In the genomic region with DNA sequence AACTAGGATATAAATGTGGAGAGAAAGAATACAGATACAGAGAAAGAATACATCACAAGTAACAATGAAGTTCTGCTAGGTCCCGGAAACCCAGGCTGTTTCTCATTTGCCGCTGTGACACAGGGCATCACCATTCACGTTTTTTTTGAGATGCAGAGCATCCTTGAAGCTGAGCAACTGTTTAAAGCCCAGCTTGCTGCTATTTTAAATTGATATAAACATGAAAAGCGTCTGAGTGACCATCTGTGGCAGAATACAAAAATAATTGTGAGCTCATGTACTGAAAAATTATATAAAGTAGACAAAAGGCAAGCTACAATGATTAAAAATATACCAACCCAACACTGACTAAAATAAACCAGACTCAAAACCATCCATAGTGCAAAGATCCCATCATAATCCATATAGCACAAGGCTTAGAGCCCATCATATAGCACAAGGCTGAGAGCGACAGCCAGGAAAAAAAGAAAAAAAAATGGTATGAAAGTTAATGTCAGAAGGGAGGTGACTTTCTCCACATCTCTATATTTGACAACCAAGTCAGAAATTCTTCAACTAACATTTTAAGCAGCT, we compare ENCODE assay signal across 28 mouse cellular contexts.
DNase-seq lines count a peak whose midpoint lies in the region; ATAC-seq and TF ChIP-seq lines count a peak whose summit lies in the region.
"Had no signal": no experiment of that assay in that cellular context is flagged by ENCODE, and none has a peak within 500 bp of the region (broad histone marks: within the 10 kb centered on the region; RNA-seq: fewer than 3 reads in every experiment).

No protein-coding gene starts in this region.

- peak; percentile 18 for DNase-seq in forebrain, postnatal 0 days
- DNase-seq in layer of hippocampus, adult 2 months (ENCODE audit: low spot score in 2 of 2): peak in 1 of 2 experiments; percentile 47
- DNase-seq in layer of hippocampus, postnatal 25 days (ENCODE audit: extremely low spot score in 1 of 2, low spot score in 1 of 2): no peak
- peak; percentile 27 to 70 for DNase-seq in left cerebral cortex, postnatal 14 days (ENCODE audit: low spot score in 2 of 2)
- no peak for DNase-seq in left cerebral cortex, adult 18-20 months (ENCODE audit: low spot score in 2 of 2)
- peak; percentile 66 for DNase-seq in brain, adult 2 months (ENCODE audit: low read depth, low spot score)
- DNase-seq: adrenal gland, adult 2 months; adrenal gland, postnatal 36 days; cerebellum, adult 2 months; cerebellum, postnatal 14 days; heart, postnatal 10 days; kidney, adult 11 months; kidney, postnatal 14 days; lung, embryonic 14.5 days; lung, postnatal 14 days; midbrain, embryonic 14.5 days; thymus, postnatal 14 days had no signal

- intact Hi-C loops in left cerebral cortex, postnatal 14 days (cut with DNase I): no loop called here

- no peaks in the 10 kb centered on the region for H3K4me1 ChIP-seq in forebrain, postnatal 0 days (ENCODE audit: insufficient read depth)
- no peaks in the 10 kb centered on the region for H3K4me1 ChIP-seq in forebrain, embryonic 12.5 days
- H3K4me1 ChIP-seq: hindbrain, embryonic 10.5 days; hindbrain, embryonic 15.5 days; limb, embryonic 12.5 days; liver, embryonic 15.5 days; stomach, embryonic 15.5 days had no signal

- H3K27ac ChIP-seq in forebrain, postnatal 0 days (ENCODE audit: low read depth, low read length): no peak overlapping the region
- no peak overlapping the region for H3K27ac ChIP-seq in forebrain, embryonic 12.5 days
- peak overlapping the region; percentile 32; the same call in 1 of the 2 replicates for H3K27ac ChIP-seq in layer of hippocampus, adult 2 months
- H3K27ac ChIP-seq: heart, embryonic 13.5 days; hindbrain, embryonic 10.5 days; hindbrain, embryonic 15.5 days; limb, embryonic 12.5 days; liver, embryonic 15.5 days; stomach, embryonic 15.5 days had no signal

- H3K9ac ChIP-seq in forebrain, postnatal 0 days: no peak overlapping the region
- H3K9ac ChIP-seq in forebrain, embryonic 12.5 days: no peak overlapping the region
- H3K9ac ChIP-seq: heart, embryonic 13.5 days; hindbrain, embryonic 15.5 days; limb, embryonic 12.5 days; liver, embryonic 15.5 days; lung, embryonic 14.5 days; stomach, embryonic 15.5 days had no signal

- no peaks in the 10 kb centered on the region for H3K27me3 ChIP-seq in forebrain, postnatal 0 days (ENCODE audit: insufficient read depth, low read length)
- no peaks in the 10 kb centered on the region for H3K27me3 ChIP-seq in forebrain, embryonic 12.5 days
- H3K27me3 ChIP-seq: CH12.LX; heart, embryonic 13.5 days; hindbrain, embryonic 15.5 days; limb, embryonic 12.5 days; liver, embryonic 15.5 days; stomach, embryonic 15.5 days had no signal

- H3K36me3 ChIP-seq in forebrain, postnatal 0 days (ENCODE audit: insufficient read depth): no peaks in the 10 kb centered on the region
- no peaks in the 10 kb centered on the region for H3K36me3 ChIP-seq in forebrain, embryonic 12.5 days (replicated peaks)
- H3K36me3 ChIP-seq: heart, embryonic 13.5 days; hindbrain, embryonic 10.5 days; hindbrain, embryonic 15.5 days; limb, embryonic 12.5 days; liver, embryonic 15.5 days; stomach, embryonic 15.5 days had no signal

- no peak overlapping the region for H3K4me2 ChIP-seq in forebrain, postnatal 0 days (ENCODE audit: low read depth)
- H3K4me2 ChIP-seq in forebrain, embryonic 12.5 days: no peak overlapping the region
- H3K4me2 ChIP-seq: heart, embryonic 13.5 days; hindbrain, embryonic 15.5 days; limb, embryonic 12.5 days; liver, embryonic 15.5 days; lung, embryonic 14.5 days; stomach, embryonic 15.5 days had no signal

- H3K9me3 ChIP-seq in forebrain, postnatal 0 days (ENCODE audit: low read length): no peaks in the 10 kb centered on the region
- no peaks in the 10 kb centered on the region for H3K9me3 ChIP-seq in forebrain, embryonic 12.5 days
- H3K9me3 ChIP-seq: hindbrain, embryonic 10.5 days; hindbrain, embryonic 15.5 days; liver, embryonic 15.5 days; stomach, embryonic 15.5 days had no signal

- H3K4me3 ChIP-seq in forebrain, postnatal 0 days (ENCODE audit: low read depth, low read length): no peak overlapping the region
- H3K4me3 ChIP-seq in forebrain, embryonic 12.5 days (replicated peaks): no peak overlapping the region
- H3K4me3 ChIP-seq in layer of hippocampus, adult 2 months: no peak overlapping the region
- H3K4me3 ChIP-seq: erythroblast, embryonic 14.5 days; heart, embryonic 13.5 days; hindbrain, embryonic 10.5 days; hindbrain, embryonic 15.5 days; limb, embryonic 12.5 days; liver, embryonic 15.5 days; stomach, embryonic 15.5 days had no signal

- peak; percentile 71 for ATAC-seq in forebrain, postnatal 0 days
- no peak for ATAC-seq in forebrain, embryonic 12.5 days (ENCODE audit: low FRiP score)
- ATAC-seq: activated CD4-positive, CD25-positive, alpha-beta regulatory T cell, adult 4 months; inflammation-experienced regulatory T-cells, adult 6 months had no signal

- TF ChIP-seq CTCF in forebrain, postnatal 0 days (IDR thresholded peaks at IDR 0.05; ENCODE audit: low read depth): no peak
- no peak for TF ChIP-seq CTCF in layer of hippocampus, adult 2 months (conservative IDR thresholded peaks at IDR 0.05)

- 63% methylated on average over 5 of the region's 5 CpGs for WGBS in forebrain, postnatal 0 days
- 78% methylated on average over 5 of the region's 5 CpGs for WGBS in forebrain, embryonic 12.5 days

Comparison
In these comparisons a context has a peak if more than half of its experiments do, and no peak if none do; other contexts are left out.
1. DNase-seq: peak in forebrain, postnatal 0 days (single experiment), left cerebral cortex, postnatal 14 days (2 of 2) and brain, adult 2 months (single experiment); none in layer of hippocampus, postnatal 25 days (0 of 2) and left cerebral cortex, adult 18-20 months (0 of 2).